Mouse (Mus musculus) fibroblast of lung, adult 2 months (primary cell): Measurements from ENCODE around the gene Akr1c21.
"Not testable (repeated sequence)": the region's sequence is repeated elsewhere in the genome, so short reads cannot be mapped to it uniquely, and the experiment has no call there.

ENCODE experiments used
- DNase-seq: peaks from one replicate; pipeline ENCODE4 v3.0.0-alpha.2; 2011; ENCODE audit warnings: low read depth

Gene Akr1c21

GRCm38 (mm10) chr13:4573871-4574270, at the start of gene Akr1c21:
Akr1c21 (plus strand) TSS chr13:4574075.
- no peak for DNase-seq

DNA sequence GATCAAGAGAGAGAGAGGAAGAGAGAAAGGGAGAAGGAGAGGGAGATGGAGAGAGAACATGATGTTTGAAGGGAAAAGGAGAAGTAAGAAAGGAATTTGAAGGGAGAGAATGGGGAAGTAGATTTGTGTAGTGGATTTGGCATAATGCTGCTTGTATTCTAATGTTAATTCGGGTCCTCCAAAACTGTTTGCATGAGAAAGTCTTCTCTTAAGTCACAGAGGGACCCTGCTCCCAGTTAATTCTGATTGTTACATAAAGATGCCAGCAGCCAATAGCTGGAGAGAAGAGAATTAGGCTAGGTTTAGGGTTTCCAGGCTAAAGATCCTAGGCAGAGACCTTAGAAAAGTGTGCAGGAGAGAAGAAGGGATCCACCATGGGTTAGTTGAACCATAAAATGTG, 14.7 kb upstream of the Akr1c21 start:
- DNase-seq, result no peak

DNA sequence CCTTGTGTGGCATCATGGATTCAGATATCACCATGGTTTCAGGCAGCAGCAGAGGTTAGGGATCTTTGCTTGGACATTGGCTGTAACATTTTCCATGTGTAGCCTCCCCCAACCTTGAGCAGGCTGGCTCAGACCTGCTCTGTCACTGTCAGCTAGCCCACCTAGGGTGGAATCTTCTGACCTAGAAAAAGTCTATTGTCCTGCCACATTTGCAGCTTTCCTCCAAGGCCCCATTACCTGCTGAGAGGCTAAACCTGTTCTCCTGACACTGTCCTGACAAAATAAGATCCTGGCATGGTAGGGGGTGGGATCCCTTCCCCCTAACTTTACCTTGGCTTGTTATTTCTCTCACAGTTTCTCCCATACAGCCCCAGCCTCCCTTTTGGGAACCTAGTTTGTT, 13.4 kb upstream of the Akr1c21 start:
- no peak for DNase-seq

GRCm38 (mm10) chr13:4565996-4566395, 7.9 kb upstream of the Akr1c21 start:
- no peak for DNase-seq

- no peak for DNase-seq
These were observed 3.0 kb downstream of the Akr1c21 start for GRCm38 (mm10) chr13:4576921-4577320.

- DNase-seq, result not testable (repeated sequence)
These were observed 29.6 kb downstream of the Akr1c21 start for GRCm38 (mm10) chr13:4603431-4603830.

DNA sequence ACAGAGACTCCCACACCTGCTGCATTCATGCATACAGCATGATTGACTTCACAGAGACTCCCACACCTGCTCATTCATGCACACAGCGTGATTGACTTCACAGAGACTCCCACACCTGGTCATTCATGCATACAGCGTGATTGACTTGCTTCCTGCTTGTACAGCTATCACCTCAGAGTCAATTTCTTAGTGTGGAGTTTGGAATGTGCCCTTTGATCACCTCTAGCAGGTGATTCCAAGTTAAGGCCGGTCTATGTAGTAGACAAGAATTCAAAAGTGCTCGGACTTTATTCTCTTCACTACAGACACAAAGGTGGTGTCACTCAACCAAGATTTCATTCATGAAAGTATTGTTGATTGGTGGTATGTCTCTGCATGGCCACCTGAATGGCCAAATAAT, 32.9 kb downstream of the Akr1c21 start:
- no peak for DNase-seq

DNA sequence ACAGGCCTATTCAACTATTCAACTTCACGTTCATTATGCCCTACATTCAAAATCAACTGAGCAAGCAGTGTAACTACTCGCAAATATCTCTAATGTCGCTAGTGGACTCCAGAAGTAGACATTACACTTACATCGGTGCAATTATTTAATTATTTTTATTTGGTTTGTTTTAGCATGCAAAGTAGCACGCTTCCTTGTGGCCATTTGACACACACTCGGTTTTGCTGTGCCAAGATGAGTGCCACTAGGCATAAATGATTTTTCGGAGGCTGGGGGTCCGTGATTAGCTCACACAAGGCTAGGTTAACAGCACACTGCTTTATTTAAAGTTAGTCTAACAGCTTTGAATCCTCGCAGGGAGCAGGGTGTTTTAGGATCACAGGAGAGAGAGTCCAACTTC, 34.7 kb downstream of the Akr1c21 start:
- no peak for DNase-seq

DNA sequence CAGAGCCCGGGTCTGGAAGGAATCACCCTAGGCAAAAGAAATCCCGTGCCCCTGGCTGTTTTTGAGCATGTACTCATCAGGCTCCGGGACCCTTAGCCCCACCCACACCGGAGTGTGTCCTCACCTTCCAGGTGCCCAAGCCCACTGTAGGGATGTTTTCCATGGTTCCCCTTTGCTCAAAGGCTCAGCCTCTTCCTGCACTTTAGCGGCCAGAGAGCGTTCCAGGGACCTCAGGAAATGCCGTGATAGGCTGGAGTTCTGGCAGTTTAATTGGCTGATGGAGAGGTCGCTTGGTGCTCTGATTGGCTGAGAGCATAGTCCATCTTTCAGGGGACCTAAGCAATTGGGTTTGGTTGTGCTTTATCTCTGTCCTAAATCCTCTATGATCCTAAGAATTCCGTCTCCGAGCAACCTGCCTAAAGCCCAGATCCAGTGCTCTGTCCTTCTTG, 35.1 kb downstream of the Akr1c21 start, which contains the start of gene Akr1e1:
Akr1e1 (minus strand) TSS at position 214 of the 449 bp plus-strand sequence.
- peak; percentile 97 for DNase-seq

GRCm38 (mm10) chr13:4610902-4611301, 37.0 kb downstream of the Akr1c21 start:
- DNase-seq, result no peak
